Mouse (Mus musculus): Measurements from ENCODE around the gene E2f4.

The E2f4 gene

GRCm38 (mm10) chr8:105297511-105298192, at the start of gene E2f4:
Gene E2f4, plus strand, starts transcription at chr8:105297663.
- DNase-seq: peak; percentile 94 to 96

- peak in 1 of 2 experiments; percentile 55 for DNase-seq
These were observed 45.5 kb upstream of the E2f4 start for GRCm38 (mm10) chr8:105251954-105252353.

GRCm38 (mm10) chr8:105252680-105253537, 44.6 kb upstream of the E2f4 start:
- DNase-seq: no peak

- DNase-seq: no peak
These were observed 43.7 kb upstream of the E2f4 start for GRCm38 (mm10) chr8:105253766-105254151.

- peak; percentile 92 to 93 for DNase-seq
These were observed 43.1 kb upstream of the E2f4 start for GRCm38 (mm10) chr8:105254152-105254965.

- peak; percentile 75 to 91 for DNase-seq
These were observed 42.5 kb upstream of the E2f4 start, which contains the start of gene B3gnt9 for GRCm38 (mm10) chr8:105254966-105255350. Gene B3gnt9, minus strand, starts transcription at chr8:105255153.

GRCm38 (mm10) chr8:105257318-105258114, 39.9 kb upstream of the E2f4 start:
- no peak for DNase-seq

GRCm38 (mm10) chr8:105258911-105259720, 38.3 kb upstream of the E2f4 start:
- peak; percentile 53 to 73 for DNase-seq

- peak; percentile 86 to 87 for DNase-seq
These were observed 37.6 kb upstream of the E2f4 start for GRCm38 (mm10) chr8:105259721-105260320.

GRCm38 (mm10) chr8:105260371-105261099, 36.9 kb upstream of the E2f4 start:
- peak in 1 of 2 experiments; percentile 61 for DNase-seq

- DNase-seq: no peak
These were observed 36.0 kb upstream of the E2f4 start for GRCm38 (mm10) chr8:105261326-105261980.

GRCm38 (mm10) chr8:105263244-105263912, 34.1 kb upstream of the E2f4 start:
- no peak for DNase-seq

GRCm38 (mm10) chr8:105264024-105264982, 33.2 kb upstream of the E2f4 start, which contains the start of the genes Tradd and Fbxl8:
Gene Tradd, minus strand, starts transcription at chr8:105264609.
Gene Fbxl8, plus strand, starts transcription at chr8:105264648.
- peak; percentile 84 to 88 for DNase-seq

GRCm38 (mm10) chr8:105265128-105265527, 32.3 kb upstream of the E2f4 start:
- DNase-seq: peak; percentile 44 to 50

GRCm38 (mm10) chr8:105266775-105267174, 30.7 kb upstream of the E2f4 start:
- peak in 1 of 2 experiments; percentile 39 for DNase-seq

- DNase-seq: peak; percentile 56 to 76
These were observed 29.0 kb upstream of the E2f4 start for GRCm38 (mm10) chr8:105268342-105269074.

- peak; percentile 57 to 80 for DNase-seq
These were observed 28.4 kb upstream of the E2f4 start for GRCm38 (mm10) chr8:105269075-105269458.
